Mouse (Mus musculus) brown adipose tissue, adult 24 weeks (tissue): ENCODE results near the gene Nedd4. TPM values are rescaled to one million over a fixed set of nuclear protein-coding genes. Genes with fewer than 3 reads are reported as not detected.

Experiments used
- H3K27ac ChIP-seq: fragments of 200-500 bp; replicated peaks from 2 replicates; pipeline ENCODE4 v1.5.1; 2012; ENCODE audit warnings: low read depth, mild to moderate bottlenecking, low read length
- H3K4me1 ChIP-seq: fragments of 200-500 bp; 2 replicates; pipeline ENCODE4 v1.6.1; 2012; ENCODE audit warnings: low read length, mixed read lengths; ENCODE audit not compliant: control insufficient read depth, insufficient read depth, insufficient read length
- H3K4me3 ChIP-seq: fragments of 200-500 bp; 2 replicates; pipeline ENCODE4 v1.5.1; 2012; ENCODE audit warnings: low read depth, mild to moderate bottlenecking, low read length, moderate library complexity; ENCODE audit not compliant: insufficient read depth
- polyA plus RNA-seq: library from polyadenylated mRNA; stranded (reverse); fragments of >200 nt; gene quantifications from 2 replicates; pipeline ENCODE4 v1.2.4, GENCODE M21; 2012; ENCODE audit not compliant: missing spikeins, insufficient read depth, insufficient read length

Nedd4 gene
- polyA plus RNA-seq, 1 experiment = 162 TPM

DNA sequence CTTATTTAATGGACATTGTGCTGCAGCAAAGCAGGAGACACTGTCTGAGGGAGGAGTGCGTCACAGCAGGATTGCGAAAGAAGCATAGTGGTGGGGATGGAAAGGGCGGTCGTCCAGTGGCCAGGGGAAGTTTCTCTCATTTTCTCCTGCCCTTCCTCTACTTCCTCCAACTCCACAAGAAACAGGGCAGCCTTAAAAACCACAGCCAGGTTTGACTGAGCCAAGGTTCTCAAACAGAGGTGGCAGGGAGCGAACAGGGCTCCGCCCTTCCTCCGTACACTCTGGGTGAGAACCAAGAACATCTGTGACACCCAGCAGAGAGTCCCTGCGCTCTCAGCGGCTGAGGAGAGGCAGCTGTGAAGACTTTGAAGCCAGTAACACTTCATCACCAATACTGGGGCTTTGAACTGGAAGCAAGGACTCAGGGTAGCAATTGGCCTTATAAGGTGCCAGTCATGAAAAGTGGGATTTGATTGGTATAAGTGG, 135.0 kb downstream of the Nedd4 start:
- Histone ChIP-seq H3K27ac (peak overlapping the region; percentile 81; the same call in 1 of the 2 replicates), H3K4me3 (peak overlapping the region; percentile 59), H3K4me1 (peaks cover 9% of the 10 kb centered on the region)

Other genes with a start within 250 kb of the Nedd4 start
- 0.29 TPM in 1 of 2 replicates, not detected in the other for gene Mns1, start 224.3 kb upstream of the Nedd4 start, polyA plus RNA-seq
- 1.5 and 2.3 TPM in 2 replicates for gene Tex9, start 170.1 kb upstream of the Nedd4 start, polyA plus RNA-seq
- gene Rfx7, start 130.1 kb upstream of the Nedd4 start, polyA plus RNA-seq = 5.6 and 6.2 TPM in 2 replicates
- 0.13 TPM in 1 of 2 replicates, not detected in the other for gene Prtg, start 144.5 kb downstream of the Nedd4 start, polyA plus RNA-seq